Mouse (Mus musculus): ENCODE results near the gene Ypel4. TPM values are rescaled to one million over a fixed set of nuclear protein-coding genes. Genes with fewer than 3 reads are reported as not detected.

The Ypel4 gene
- total and polyA plus RNA-seq, 3 experiments: 0.44 to 1.7 (median 0.45) TPM

GRCm38 (mm10) chr2:84743561-84743960 lies 9.7 kb downstream of the Ypel4 start, which contains the start of gene Gm19426:
Gm19426 (minus strand) TSS chr2:84743655.
- no peaks in the 10 kb centered on the region for H3K79me2 ChIP-seq (replicated peaks; ENCODE audit: control insufficient read depth, insufficient read depth, low read length)
- H3K36me3 ChIP-seq (ENCODE audit: control insufficient read depth, insufficient read depth, low read length): no peaks in the 10 kb centered on the region
- WGBS: 1% methylated on average over 25 of the region's 25 CpGs
- DNase-seq: peak; percentile 67
- H3K4me1 ChIP-seq (ENCODE audit: control insufficient read depth, insufficient read depth, low read length): no peaks in the 10 kb centered on the region; the same call in 1 of the 2 replicates
- peak within 1 kb of the TSS; percentile 75 for H3K27ac ChIP-seq
- TF ChIP-seq EP300 (IDR thresholded peaks at IDR 0.05; ENCODE audit: insufficient read depth, low read depth, low read length) (no peak), CTCF (IDR thresholded peaks at IDR 0.05) (no peak), POLR2A (IDR thresholded peaks at IDR 0.05; ENCODE audit: insufficient read depth, low read depth, low read length) (peak; percentile 54)
- peak within 1 kb of the TSS; percentile 53 for H3K9ac ChIP-seq (ENCODE audit: low read depth, low read length)
- H3K27me3 ChIP-seq (ENCODE audit: control insufficient read depth, insufficient read depth, low read length): no peaks in the 10 kb centered on the region
- intact Hi-C loops (cut with DNase I): no loop called here
- peak within 1 kb of the TSS; percentile 57 for H3K4me3 ChIP-seq

GRCm38 (mm10) chr2:84744126-84744525 lies 10.3 kb downstream of the Ypel4 start:
- no peaks in the 10 kb centered on the region for H3K36me3 ChIP-seq (ENCODE audit: control insufficient read depth, insufficient read depth, low read length)
- no peak for DNase-seq

GRCm38 (mm10) chr2:84750115-84750514 lies 16.3 kb downstream of the Ypel4 start:
- peak in 1 of 2 experiments; percentile 48 for DNase-seq
- Histone ChIP-seq H3K27me3 (ENCODE audit: control insufficient read depth, insufficient read depth, low read length) (no peaks in the 10 kb centered on the region), H3K79me2 (replicated peaks; ENCODE audit: control insufficient read depth, insufficient read depth, low read length) (no peaks in the 10 kb centered on the region), H3K36me3 (ENCODE audit: control insufficient read depth, insufficient read depth, low read length) (no peaks in the 10 kb centered on the region), H3K4me3 (no peak overlapping the region), H3K4me1 (ENCODE audit: control insufficient read depth, insufficient read depth, low read length) (no peaks in the 10 kb centered on the region; the same call in 1 of the 2 replicates), H3K27ac (no peak overlapping the region), H3K9ac (ENCODE audit: low read depth, low read length) (no peak overlapping the region)
- intact Hi-C loops (cut with DNase I): no loop called here
- TF ChIP-seq EP300 (IDR thresholded peaks at IDR 0.05; ENCODE audit: insufficient read depth, low read depth, low read length): 0 out of 2 replicates have a peak, but pooled peaks have one; percentile 29
- TF ChIP-seq POLR2A (IDR thresholded peaks at IDR 0.05; ENCODE audit: insufficient read depth, low read depth, low read length): no peak
- WGBS: 35% methylated on average over 6 of the region's 6 CpGs

More at GRCm38 (mm10) chr2:84744126-84744525, 10.3 kb downstream of the Ypel4 start:
- H3K27me3 ChIP-seq (ENCODE audit: control insufficient read depth, insufficient read depth, low read length): no peaks in the 10 kb centered on the region
- WGBS: 12% methylated on average over 10 of the region's 10 CpGs
- H3K4me1 ChIP-seq (ENCODE audit: control insufficient read depth, insufficient read depth, low read length): no peaks in the 10 kb centered on the region; the same call in 1 of the 2 replicates
- H3K4me3 ChIP-seq: peak overlapping the region; percentile 41
- no peaks in the 10 kb centered on the region for H3K79me2 ChIP-seq (replicated peaks; ENCODE audit: control insufficient read depth, insufficient read depth, low read length)
- H3K27ac ChIP-seq: no peak overlapping the region; the same call in 1 of the 2 replicates
- H3K9ac ChIP-seq (ENCODE audit: low read depth, low read length): peak overlapping the region; percentile 53
- no peak for TF ChIP-seq EP300 (IDR thresholded peaks at IDR 0.05; ENCODE audit: insufficient read depth, low read depth, low read length)
- TF ChIP-seq CTCF (IDR thresholded peaks at IDR 0.05): no peak
- TF ChIP-seq POLR2A (IDR thresholded peaks at IDR 0.05; ENCODE audit: insufficient read depth, low read depth, low read length): no peak
- intact Hi-C loops (cut with DNase I): no loop called here

- TF ChIP-seq CTCF (IDR thresholded peaks at IDR 0.05): no peak
- TF ChIP-seq EP300 (IDR thresholded peaks at IDR 0.05; ENCODE audit: insufficient read depth, low read depth, low read length): no peak
- TF ChIP-seq POLR2A (IDR thresholded peaks at IDR 0.05; ENCODE audit: insufficient read depth, low read depth, low read length): no peak
- Histone ChIP-seq H3K4me1 (ENCODE audit: control insufficient read depth, insufficient read depth, low read length) (no peaks in the 10 kb centered on the region), H3K4me3 (no peak overlapping the region), H3K27ac (no peak overlapping the region), H3K36me3 (ENCODE audit: control insufficient read depth, insufficient read depth, low read length) (no peaks in the 10 kb centered on the region), H3K79me2 (replicated peaks; ENCODE audit: control insufficient read depth, insufficient read depth, low read length) (no peaks in the 10 kb centered on the region), H3K9ac (ENCODE audit: low read depth, low read length) (no peak overlapping the region), H3K27me3 (ENCODE audit: control insufficient read depth, insufficient read depth, low read length) (no peaks in the 10 kb centered on the region)
- DNase-seq: no peak
- WGBS: 62% methylated on average over 5 of the region's 5 CpGs
- intact Hi-C loops (cut with DNase I): loop anchor here (5.0 kb wide), 1 partner anchor 299 kb away; no protein-coding TSS in a partner anchor
These were observed 22.4 kb downstream of the Ypel4 start for GRCm38 (mm10) chr2:84756245-84756644.

- H3K27me3 ChIP-seq (ENCODE audit: control insufficient read depth, insufficient read depth, low read length): no peaks in the 10 kb centered on the region
- WGBS: 72% methylated on average over 7 of the region's 7 CpGs
- no peak overlapping the region for H3K27ac ChIP-seq
- intact Hi-C loops (cut with DNase I): loop anchor here (5.0 kb wide), 1 partner anchor 300 kb away; no protein-coding TSS in a partner anchor
- H3K36me3 ChIP-seq (ENCODE audit: control insufficient read depth, insufficient read depth, low read length): no peaks in the 10 kb centered on the region
- no peaks in the 10 kb centered on the region for H3K4me1 ChIP-seq (ENCODE audit: control insufficient read depth, insufficient read depth, low read length)
- TF ChIP-seq CTCF (IDR thresholded peaks at IDR 0.05) (no peak), POLR2A (IDR thresholded peaks at IDR 0.05; ENCODE audit: insufficient read depth, low read depth, low read length) (no peak), EP300 (IDR thresholded peaks at IDR 0.05; ENCODE audit: insufficient read depth, low read depth, low read length) (no peak)
- H3K79me2 ChIP-seq (replicated peaks; ENCODE audit: control insufficient read depth, insufficient read depth, low read length): no peaks in the 10 kb centered on the region
- DNase-seq: no peak
- no peak overlapping the region for H3K4me3 ChIP-seq
- no peak overlapping the region for H3K9ac ChIP-seq (ENCODE audit: low read depth, low read length)
These were observed 23.3 kb downstream of the Ypel4 start for GRCm38 (mm10) chr2:84757026-84757682.

- H3K79me2 ChIP-seq (replicated peaks; ENCODE audit: control insufficient read depth, insufficient read depth, low read length): no peaks in the 10 kb centered on the region
These were observed 24.8 kb downstream of the Ypel4 start for GRCm38 (mm10) chr2:84758542-84759127.

More at GRCm38 (mm10) chr2:84758542-84759127, 24.8 kb downstream of the Ypel4 start:
- Histone ChIP-seq H3K27ac (no peak overlapping the region), H3K27me3 (ENCODE audit: control insufficient read depth, insufficient read depth, low read length) (no peaks in the 10 kb centered on the region), H3K4me3 (no peak overlapping the region), H3K9ac (ENCODE audit: low read depth, low read length) (no peak overlapping the region), H3K4me1 (ENCODE audit: control insufficient read depth, insufficient read depth, low read length) (no peaks in the 10 kb centered on the region), H3K36me3 (ENCODE audit: control insufficient read depth, insufficient read depth, low read length) (no peaks in the 10 kb centered on the region)
- intact Hi-C loops (cut with DNase I): loop anchor here (2.0 to 5.0 kb wide), 2 partner anchors 20 to 301 kb away; no protein-coding TSS in a partner anchor
- peak; percentile 78 for TF ChIP-seq CTCF (IDR thresholded peaks at IDR 0.05)
- TF ChIP-seq EP300 (IDR thresholded peaks at IDR 0.05; ENCODE audit: insufficient read depth, low read depth, low read length): no peak
- TF ChIP-seq POLR2A (IDR thresholded peaks at IDR 0.05; ENCODE audit: insufficient read depth, low read depth, low read length): no peak
- no peak for DNase-seq
- 0% methylated on average over 2 of the region's 2 CpGs for WGBS
